Mouse (Mus musculus) layer of hippocampus, adult 9-11 months (tissue): Measurements from ENCODE around the gene Elavl4.
A peak's percentile ranks its signal among the peaks of the same experiment; 100 is the strongest.

Experiments used
- DNase-seq: peaks from one replicate; pipeline ENCODE4 v3.0.0; 2022

The Elavl4 gene

DNA sequence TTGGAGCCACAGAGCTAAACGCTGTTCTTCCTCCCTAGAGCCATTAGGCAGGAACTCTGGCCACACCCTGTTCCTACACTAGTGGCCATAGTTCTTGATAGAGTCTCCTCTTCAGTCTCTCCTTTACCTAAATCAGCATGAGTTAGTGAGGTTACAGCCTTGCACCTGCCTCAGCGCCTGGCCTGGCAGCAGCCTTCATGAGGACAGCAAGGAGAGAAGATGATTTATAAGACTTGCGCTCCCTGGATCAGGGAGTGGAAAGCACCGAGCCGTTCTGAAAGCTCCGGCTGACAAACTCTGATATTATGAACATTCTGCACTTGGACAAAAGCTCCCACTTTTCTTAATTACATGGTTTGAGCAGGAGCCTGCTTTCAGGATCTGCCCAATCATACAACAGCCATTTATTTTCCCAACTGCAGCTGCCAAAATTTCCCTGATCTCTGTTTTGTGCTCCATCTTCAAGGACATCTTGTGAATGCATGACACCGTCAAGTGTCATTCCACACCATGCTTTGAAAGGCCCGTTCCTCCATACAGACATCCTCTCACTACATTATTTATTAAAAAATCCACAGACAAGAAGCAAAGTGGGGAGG, 87.3 kb downstream of the Elavl4 start:
- peak; percentile 8 for DNase-seq

- DNase-seq: no peak
Measured at GRCm38 (mm10) chr4:110257360-110257759, 94.3 kb downstream of the Elavl4 start.

GRCm38 (mm10) chr4:110255617-110256016, 96.1 kb downstream of the Elavl4 start:
- DNase-seq: no peak

DNA sequence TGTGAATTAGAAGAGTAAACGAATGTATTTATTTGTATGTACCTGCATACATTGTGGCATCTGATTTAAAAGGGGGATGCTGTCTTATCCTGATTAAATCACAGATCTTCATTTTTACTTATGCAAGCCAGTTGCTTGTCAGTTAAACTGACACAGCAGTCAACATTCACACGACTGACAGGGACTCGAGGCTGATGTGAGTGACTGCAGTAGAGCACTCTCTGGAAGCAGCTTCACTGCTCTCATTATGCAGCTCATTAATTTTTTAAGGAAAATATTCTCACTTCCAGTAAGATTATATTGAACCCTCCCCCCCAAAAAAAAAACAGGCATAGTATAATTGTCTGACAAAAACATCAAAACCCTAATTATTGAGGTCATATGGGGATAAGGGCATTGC, 101.7 kb downstream of the Elavl4 start:
- DNase-seq: no peak

DNA sequence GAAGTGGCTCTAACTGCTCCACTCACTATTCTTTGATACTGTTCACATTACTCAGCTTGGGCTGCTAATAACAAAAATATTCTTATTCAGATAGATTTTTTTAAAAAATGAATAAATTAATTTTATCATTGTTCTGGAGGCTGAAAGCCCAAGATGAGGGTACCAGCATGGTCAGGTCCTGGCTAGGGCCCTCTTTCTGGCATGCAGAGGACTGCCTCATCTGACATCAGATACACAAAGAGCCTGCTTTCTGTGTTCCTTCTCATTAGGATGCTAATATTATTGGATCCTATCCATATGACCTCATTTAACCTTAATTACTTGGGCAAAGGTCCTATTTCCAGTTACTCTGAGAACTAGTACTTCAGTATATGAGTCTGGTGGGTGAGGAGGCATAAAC, 108.8 kb downstream of the Elavl4 start:
- no peak for DNase-seq

- DNase-seq: no peak
Measured at GRCm38 (mm10) chr4:110234554-110234953, 117.2 kb downstream of the Elavl4 start.

GRCm38 (mm10) chr4:110232327-110232726, 119.4 kb downstream of the Elavl4 start:
- DNase-seq: no peak

DNA sequence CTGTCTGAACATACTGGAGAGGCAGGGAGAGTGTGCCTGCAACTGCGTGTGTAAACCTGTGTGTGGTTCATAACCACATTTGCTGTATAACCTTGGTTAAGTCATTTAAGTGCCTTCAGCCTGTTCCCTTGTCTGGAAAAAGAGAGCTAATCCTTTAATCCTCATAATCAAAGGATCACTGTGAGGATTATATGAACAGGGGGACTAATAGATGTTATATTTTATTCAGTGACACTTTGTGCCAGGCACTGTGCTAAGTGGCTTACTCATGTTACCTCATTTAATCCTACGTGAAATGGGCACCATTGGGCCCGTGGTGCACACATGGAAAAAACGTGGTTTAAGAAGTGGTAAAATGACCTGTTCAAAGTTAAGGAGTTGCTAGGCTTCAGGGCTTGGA, 119.9 kb downstream of the Elavl4 start:
- no peak for DNase-seq

- no peak for DNase-seq
Measured at GRCm38 (mm10) chr4:110229652-110230051, 122.1 kb downstream of the Elavl4 start.

DNA sequence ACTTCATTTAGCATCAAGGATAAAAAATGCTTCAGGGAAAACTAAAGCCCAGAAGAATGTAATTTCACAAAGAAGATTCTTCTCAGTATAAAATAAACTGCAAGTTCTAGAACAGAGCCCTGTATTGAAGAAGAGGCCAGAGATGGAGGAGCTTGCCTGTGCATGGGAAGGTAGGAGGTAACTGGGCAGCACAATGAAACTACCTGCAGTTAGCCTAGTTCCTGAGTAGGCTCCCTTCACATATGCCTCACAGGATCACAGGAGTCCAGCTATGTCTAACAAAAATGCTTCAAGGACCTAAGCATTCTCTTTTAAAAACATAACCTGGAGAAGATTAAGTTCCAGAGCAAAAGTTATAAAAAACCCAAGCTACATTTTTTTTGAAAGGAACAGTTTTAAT, 122.5 kb downstream of the Elavl4 start:
- DNase-seq: no peak

- DNase-seq: peak; percentile 47
Measured at GRCm38 (mm10) chr4:110227621-110228031, 124.1 kb downstream of the Elavl4 start.

GRCm38 (mm10) chr4:110225492-110225891, 126.2 kb downstream of the Elavl4 start:
- no peak for DNase-seq

DNA sequence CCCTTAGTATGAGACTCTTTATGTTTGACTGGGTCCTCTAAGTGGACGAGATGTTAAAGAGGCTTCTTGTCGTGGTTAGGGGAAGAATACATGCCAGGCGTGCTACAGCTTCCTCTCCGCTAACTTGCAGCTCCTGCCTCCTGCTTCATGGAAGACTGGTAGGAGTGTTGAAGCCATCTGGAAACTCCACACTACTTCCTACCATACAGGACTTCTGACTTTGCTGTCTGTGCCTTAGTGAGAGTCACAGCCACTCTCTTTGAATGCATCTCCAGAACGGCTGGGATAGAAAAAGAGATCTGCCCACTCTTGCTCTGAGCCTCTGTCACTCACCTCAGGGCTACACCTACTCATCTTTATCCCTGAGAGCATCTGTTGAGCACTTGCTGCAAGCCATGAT, 132.9 kb downstream of the Elavl4 start:
- DNase-seq: no peak

- DNase-seq: no peak
Measured at GRCm38 (mm10) chr4:110217553-110217952, 134.2 kb downstream of the Elavl4 start.

- DNase-seq: no peak
Measured at GRCm38 (mm10) chr4:110214543-110214942, 137.2 kb downstream of the Elavl4 start.

- DNase-seq: no peak
Measured at GRCm38 (mm10) chr4:110213666-110214065, 138.0 kb downstream of the Elavl4 start.

GRCm38 (mm10) chr4:110210246-110210645, 141.5 kb downstream of the Elavl4 start:
- no peak for DNase-seq

DNA sequence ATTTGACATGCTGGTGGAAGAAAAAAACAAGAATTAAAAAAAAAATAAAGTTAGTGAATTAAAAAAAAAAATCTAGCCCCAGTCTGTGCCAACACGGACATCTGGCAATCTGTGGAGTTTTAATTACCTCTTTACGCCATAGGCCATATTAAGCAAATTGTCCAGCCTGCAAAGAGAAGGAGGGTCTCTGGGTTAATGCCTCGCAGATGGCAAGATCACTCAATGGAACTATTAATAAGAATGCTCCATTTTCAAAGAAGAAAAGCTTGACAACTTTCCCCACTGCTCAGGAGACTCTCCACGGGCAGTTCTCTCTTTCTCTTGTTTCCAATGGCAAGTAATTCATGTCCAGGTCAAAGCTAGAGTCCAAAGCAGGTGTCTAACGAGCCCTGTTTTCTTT, 142.1 kb downstream of the Elavl4 start:
- no peak for DNase-seq

DNA sequence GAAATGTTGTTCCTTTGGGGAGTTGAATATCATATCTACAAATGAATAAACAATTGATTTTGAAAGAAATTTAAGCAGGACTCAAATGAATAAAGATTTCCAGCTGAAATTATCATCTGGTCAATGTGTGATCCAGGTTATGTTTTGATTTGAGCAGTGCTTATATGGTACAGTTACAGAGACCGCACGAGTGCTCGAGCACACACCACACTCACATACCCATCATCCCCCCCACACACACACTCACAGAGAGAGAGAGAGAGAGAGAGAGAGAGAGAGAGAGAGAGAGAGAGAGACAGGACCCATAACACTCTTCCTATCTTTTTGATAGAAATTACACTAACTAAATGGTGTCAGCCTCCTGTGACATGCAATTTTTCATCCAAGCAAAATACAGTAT, 150.0 kb downstream of the Elavl4 start:
- DNase-seq: no peak

DNA sequence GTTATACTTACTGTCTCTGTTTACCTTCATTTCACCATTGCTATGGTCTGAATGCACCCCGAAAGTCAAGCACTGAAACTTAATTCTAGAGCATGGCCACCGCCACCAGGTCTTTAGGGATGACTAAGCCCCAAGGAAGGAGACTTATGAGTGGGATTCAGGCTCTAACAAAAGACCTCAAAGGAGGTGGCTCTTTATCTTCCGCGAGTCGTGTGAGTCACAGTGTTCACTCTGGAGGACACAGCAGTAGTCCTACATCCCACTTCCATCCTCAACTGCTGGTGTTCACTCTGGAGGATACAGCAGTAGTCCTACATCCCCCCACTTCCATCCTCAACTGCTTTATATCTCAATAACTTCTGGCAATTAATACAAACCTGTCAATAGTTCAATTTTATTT, 151.8 kb downstream of the Elavl4 start:
- no peak for DNase-seq

DNA sequence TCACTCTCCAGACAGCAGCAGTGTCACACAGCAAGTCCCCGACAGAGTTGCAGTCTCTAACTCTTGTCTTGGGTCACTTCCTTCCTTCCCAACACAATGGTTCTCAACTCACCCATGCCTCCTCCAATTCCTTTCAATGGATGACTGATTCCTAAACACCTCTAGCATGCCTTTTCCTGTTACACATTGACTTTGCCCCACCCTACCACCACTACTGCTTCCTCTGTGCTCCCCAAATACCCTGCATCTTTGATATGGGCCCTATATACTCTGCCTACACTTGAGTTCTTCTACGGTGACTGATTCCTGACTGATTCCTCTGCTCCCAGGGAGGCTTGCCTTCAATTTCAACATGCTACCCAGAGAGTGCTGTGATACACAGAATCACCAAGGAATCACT, 153.1 kb downstream of the Elavl4 start:
- no peak for DNase-seq

DNA sequence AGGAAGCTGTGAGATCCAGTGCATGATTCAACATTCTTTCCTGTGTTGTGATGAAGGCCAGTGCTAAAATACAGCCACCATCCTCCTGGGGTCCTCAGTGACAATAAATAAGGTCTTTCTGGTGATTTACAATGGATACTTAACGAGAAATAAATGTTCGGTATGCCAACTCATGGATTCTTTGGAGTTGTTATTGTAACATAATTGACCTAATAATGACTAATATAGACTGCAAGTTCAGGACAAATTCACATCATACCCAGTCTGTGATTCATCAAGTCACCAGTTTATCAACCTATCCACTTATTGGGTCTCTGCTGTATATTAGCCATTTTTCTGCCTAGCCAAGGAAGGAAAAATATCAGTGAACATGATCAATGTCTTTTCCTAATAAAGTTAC, 174.4 kb downstream of the Elavl4 start:
- no peak for DNase-seq

GRCm38 (mm10) chr4:110172028-110172427, 179.7 kb downstream of the Elavl4 start:
- no peak for DNase-seq

DNA sequence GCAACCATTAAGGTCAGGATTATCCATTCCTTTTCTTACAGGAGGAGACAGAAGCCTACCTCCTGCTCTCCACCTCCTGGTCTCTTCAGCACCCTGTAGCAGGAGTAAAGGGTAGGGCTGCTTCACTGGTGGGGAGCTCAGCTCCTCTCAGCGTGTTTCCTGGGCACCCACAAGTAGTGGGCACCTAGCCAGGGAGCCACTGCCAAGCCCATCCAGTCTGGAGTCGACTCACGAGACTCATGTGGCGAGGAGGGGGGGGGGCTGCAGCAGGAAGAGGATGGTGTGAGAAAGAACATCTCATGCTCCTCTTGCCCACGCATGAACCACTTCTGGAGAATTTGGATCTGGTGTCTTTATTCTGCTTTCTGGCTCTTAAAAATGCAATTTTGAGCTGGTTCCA, 186.5 kb downstream of the Elavl4 start:
- peak; percentile 15 for DNase-seq

GRCm38 (mm10) chr4:110161600-110161999, 190.1 kb downstream of the Elavl4 start:
- no peak for DNase-seq
